11 mouse cellular contexts compared by ENCODE assay signal in the genomic region with DNA sequence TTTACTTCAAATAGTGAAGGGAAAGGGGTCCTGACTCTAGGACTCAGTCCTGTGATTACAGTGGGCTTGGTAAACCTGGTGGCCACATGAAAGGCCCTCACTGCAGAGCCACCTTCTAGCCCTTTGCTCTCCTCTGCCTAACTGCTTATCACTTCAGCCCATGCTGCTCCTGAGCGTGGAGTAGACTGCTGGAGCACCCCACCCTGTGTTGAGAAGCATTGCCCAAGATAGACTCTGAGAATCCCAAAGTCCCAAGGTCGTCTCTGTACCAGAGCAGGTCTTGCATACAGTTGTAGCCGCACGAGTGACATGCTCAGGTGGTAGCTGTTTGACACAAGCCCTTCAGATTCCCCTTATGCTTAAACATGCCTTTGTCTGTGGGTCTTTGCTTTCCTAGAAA.
A peak's percentile ranks its signal among the peaks of the same experiment; 100 is the strongest.
DNase-seq lines count a peak whose midpoint lies in the region; ATAC-seq and TF ChIP-seq lines count a peak whose summit lies in the region.
"Had no signal": no experiment of that assay in that cellular context is flagged by ENCODE, and none has a peak within 500 bp of the region (broad histone marks: within the 10 kb centered on the region; RNA-seq: fewer than 3 reads in every experiment).

No protein-coding gene starts in this region.

- intact Hi-C loops in left cerebral cortex, postnatal 25 days (cut with DNase I) = no loop called here

- no peaks in the 10 kb centered on the region for H3K36me3 ChIP-seq in hindbrain, embryonic 10.5 days
- H3K36me3 ChIP-seq in hindbrain, postnatal 0 days (ENCODE audit: insufficient read depth, low read length) = no peaks in the 10 kb centered on the region
- H3K36me3 ChIP-seq in intestine, embryonic 14.5 days (ENCODE audit: control insufficient read depth, insufficient read depth, low read length) = no peaks in the 10 kb centered on the region
- no peaks in the 10 kb centered on the region for H3K36me3 ChIP-seq in liver, embryonic 14.5 days (replicated peaks; ENCODE audit: control insufficient read depth, insufficient read depth, low read depth)

- 58% methylated on average over 4 of the region's 4 CpGs for WGBS in hindbrain, embryonic 10.5 days
- 79% methylated on average over 4 of the region's 4 CpGs for WGBS in hindbrain, postnatal 0 days
- WGBS in intestine, embryonic 14.5 days = 52% methylated on average over 4 of the region's 4 CpGs
- WGBS in liver, embryonic 14.5 days (ENCODE audit: insufficient replicate concordance) = 7% methylated on average over 4 of the region's 4 CpGs

- no peaks in the 10 kb centered on the region for H3K27me3 ChIP-seq in hindbrain, embryonic 10.5 days (ENCODE audit: insufficient read depth, poor library complexity, severe bottlenecking)
- H3K27me3 ChIP-seq in hindbrain, postnatal 0 days (ENCODE audit: insufficient read depth, low read length) = no peaks in the 10 kb centered on the region
- no peaks in the 10 kb centered on the region for H3K27me3 ChIP-seq in intestine, embryonic 14.5 days (replicated peaks; ENCODE audit: control insufficient read depth, insufficient read depth, low read length)
- H3K27me3 ChIP-seq in liver, embryonic 14.5 days (ENCODE audit: control insufficient read depth, insufficient read depth, low read length) = no peaks in the 10 kb centered on the region
- H3K27me3 ChIP-seq: Patski had no signal

- no peak overlapping the region for H3K9ac ChIP-seq in hindbrain, postnatal 0 days (replicated peaks; ENCODE audit: low read length)
- no peak overlapping the region for H3K9ac ChIP-seq in intestine, embryonic 14.5 days (ENCODE audit: low read length)
- peak overlapping the region; percentile 64 for H3K9ac ChIP-seq in liver, embryonic 14.5 days (replicated peaks)

- no peaks in the 10 kb centered on the region for H3K9me3 ChIP-seq in hindbrain, embryonic 10.5 days
- H3K9me3 ChIP-seq in hindbrain, postnatal 0 days (ENCODE audit: low read length) = no peaks in the 10 kb centered on the region
- H3K9me3 ChIP-seq in intestine, embryonic 14.5 days (ENCODE audit: control insufficient read depth, low read length) = no peaks in the 10 kb centered on the region
- no peaks in the 10 kb centered on the region for H3K9me3 ChIP-seq in liver, embryonic 14.5 days (ENCODE audit: control insufficient read depth, low read length)

- DNase-seq in hindbrain, embryonic 10.5 days (ENCODE audit: low spot score) = no peak
- DNase-seq in hindbrain, postnatal 0 days (ENCODE audit: low spot score) = no peak
- DNase-seq in MEL-GATA-1-ER (ENCODE audit: extremely low read depth, low read depth) = peak; percentile 59
- DNase-seq in intestine, embryonic 14.5 days (ENCODE audit: low spot score) = no peak
- peak; percentile 76 to 84 (median 78) for DNase-seq in liver, embryonic 14.5 days (ENCODE audit: low read depth in 3 of 3, low spot score in 3 of 3)
- DNase-seq in left cerebral cortex, postnatal 25 days (ENCODE audit: low spot score in 2 of 2) = no peak
- no peak for DNase-seq in cerebellum, adult 8-10 months
- DNase-seq in right cerebral cortex, postnatal 36 days (ENCODE audit: low spot score in 2 of 2) = no peak
- DNase-seq: cerebellum, adult 9-11 months; gastrocnemius, postnatal 36 days had no signal

- TF ChIP-seq CTCF in hindbrain, postnatal 0 days (IDR thresholded peaks at IDR 0.05; ENCODE audit: low read depth) = no peak
- peak; percentile 40 for TF ChIP-seq CTCF in liver, embryonic 14.5 days (IDR thresholded peaks at IDR 0.05; ENCODE audit: low read depth)

- peak overlapping the region; percentile 79 for H3K27ac ChIP-seq in hindbrain, embryonic 10.5 days
- H3K27ac ChIP-seq in hindbrain, postnatal 0 days = no peak overlapping the region
- H3K27ac ChIP-seq in intestine, embryonic 14.5 days (ENCODE audit: low read depth) = peak overlapping the region; percentile 55
- H3K27ac ChIP-seq in liver, embryonic 14.5 days = peak overlapping the region; percentile 99

- TF ChIP-seq EP300 in liver, embryonic 14.5 days (IDR thresholded peaks at IDR 0.05; ENCODE audit: low read depth) = peak; percentile 83

- H3K4me3 ChIP-seq in hindbrain, embryonic 10.5 days = peak overlapping the region; percentile 9; the same call in 1 of the 2 replicates
- H3K4me3 ChIP-seq in hindbrain, postnatal 0 days (ENCODE audit: low read length) = no peak overlapping the region
- no peak overlapping the region for H3K4me3 ChIP-seq in intestine, embryonic 14.5 days (ENCODE audit: low read depth, low read length)
- peak overlapping the region; percentile 46 to 47 for H3K4me3 ChIP-seq in liver, embryonic 14.5 days (ENCODE audit: insufficient read depth in 1 of 2, low read depth in 2 of 2, low read length in 2 of 2)

- peaks cover 65% of the 10 kb centered on the region for H3K4me1 ChIP-seq in hindbrain, embryonic 10.5 days (replicated peaks)
- H3K4me1 ChIP-seq in hindbrain, postnatal 0 days (ENCODE audit: insufficient read depth, low read length) = peaks cover 15% of the 10 kb centered on the region
- H3K4me1 ChIP-seq in intestine, embryonic 14.5 days (replicated peaks; ENCODE audit: control insufficient read depth, insufficient read depth, low read length) = peaks cover 43% of the 10 kb centered on the region
- peaks cover 51 to 54% of the 10 kb centered on the region in 2 experiments for H3K4me1 ChIP-seq in liver, embryonic 14.5 days (replicated peaks; ENCODE audit: control insufficient read depth in 2 of 2, insufficient read depth in 2 of 2, low read length in 1 of 2)

- no peak for ATAC-seq in hindbrain, postnatal 0 days
- ATAC-seq in intestine, embryonic 14.5 days (replicated peaks; ENCODE audit: low FRiP score, low TSS enrichment, low read depth) = no peak
- ATAC-seq in liver, embryonic 14.5 days (ENCODE audit: insufficient read depth) = peak; percentile 69
- ATAC-seq: Patski had no signal

- no peak overlapping the region for H3K4me2 ChIP-seq in hindbrain, postnatal 0 days (ENCODE audit: low read depth, low read length)
- H3K4me2 ChIP-seq in intestine, embryonic 14.5 days (ENCODE audit: low read length) = peak overlapping the region; percentile 26
- H3K4me2 ChIP-seq in liver, embryonic 14.5 days (ENCODE audit: low read depth) = peak overlapping the region; percentile 81

Comparison
In these comparisons a context has a peak if more than half of its experiments do, and no peak if none do; other contexts are left out.
1. H3K4me3 ChIP-seq: peak in hindbrain, embryonic 10.5 days (single experiment) and liver, embryonic 14.5 days (2 of 2); none in hindbrain, postnatal 0 days (single experiment) and intestine, embryonic 14.5 days (single experiment).
2. DNase-seq: peak in MEL-GATA-1-ER (single experiment) and liver, embryonic 14.5 days (3 of 3); none in hindbrain, embryonic 10.5 days (single experiment), hindbrain, postnatal 0 days (single experiment), intestine, embryonic 14.5 days (single experiment), left cerebral cortex, postnatal 25 days (0 of 2), cerebellum, adult 8-10 months (single experiment) and right cerebral cortex, postnatal 36 days (0 of 2).